Mouse (Mus musculus) cerebral cortex, adult 2 months (tissue): Measurements from ENCODE around the gene Cym.

Experiments used
- WGBS: fragments of 180-500 bp; shearing (Covaris S2); methylation state at CpG from one replicate; pipeline ENCODE4 v1.1.7; 2018; 5-methylcytosine and 5-hydroxymethylcytosine counted together

The Cym gene

DNA sequence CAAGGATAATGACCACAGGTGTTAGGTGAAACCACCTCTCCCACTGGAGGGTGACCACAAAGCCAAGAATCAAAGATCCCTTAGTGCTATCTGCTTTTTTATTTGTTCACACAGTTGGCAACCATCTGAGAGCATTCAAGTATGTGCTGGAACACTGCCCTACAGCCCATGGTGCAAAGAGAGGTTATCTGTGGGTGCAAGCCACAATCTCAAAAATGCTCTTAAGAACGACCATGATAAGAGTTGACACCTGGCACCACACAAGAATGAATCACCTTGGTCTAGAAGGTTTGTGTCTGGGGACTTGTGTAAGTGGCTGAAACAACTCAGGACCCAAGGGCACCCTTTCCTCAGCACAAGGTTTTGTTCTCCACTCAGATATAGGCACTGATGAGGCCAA is 1.7 kb upstream of the Cym start:
- 73% methylated on average over 1 of the region's 1 CpGs for WGBS

DNA sequence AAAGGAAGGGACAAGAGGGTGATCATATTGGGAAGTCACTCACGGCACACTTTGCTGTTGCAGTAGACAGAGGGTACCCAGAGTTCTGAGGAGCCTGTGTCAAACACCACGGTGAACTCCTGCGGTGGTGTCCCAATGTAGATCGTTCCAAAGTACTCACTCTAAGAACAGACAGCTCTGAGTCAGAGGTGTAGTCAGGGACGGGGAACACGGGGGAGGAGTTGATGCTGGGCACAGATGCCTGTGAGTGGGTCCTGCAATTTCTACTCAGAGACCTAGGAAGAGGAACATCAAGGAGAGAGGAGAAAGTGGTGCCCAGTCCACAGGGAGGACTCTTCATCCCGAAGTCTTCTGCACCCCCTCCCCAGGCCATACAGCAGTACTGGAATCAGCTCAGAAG is 3.0 kb downstream of the Cym start:
- WGBS, result 62% methylated on average over 7 of the region's 7 CpGs

DNA sequence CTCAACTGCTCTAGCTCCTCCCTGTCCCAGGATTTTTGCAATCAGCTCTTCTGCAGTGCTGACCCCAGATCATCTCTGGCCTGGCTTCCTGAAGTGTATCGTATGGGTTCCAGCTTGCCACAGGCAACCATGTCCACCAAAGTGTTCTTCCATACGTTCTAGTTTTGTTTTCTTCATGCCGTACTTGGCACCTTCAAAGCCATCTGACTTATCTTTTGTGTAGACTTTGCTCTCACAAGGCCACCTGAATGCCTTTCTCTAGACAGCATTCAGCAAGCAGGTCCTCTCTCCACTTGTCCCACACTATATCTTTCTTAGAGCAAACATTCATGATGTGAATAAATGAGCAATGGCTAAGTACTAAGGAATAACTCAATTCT is 4.4 kb downstream of the Cym start:
- 93% methylated on average over 3 of the region's 3 CpGs for WGBS

- 80% methylated on average over 8 of the region's 8 CpGs for WGBS
Observed at GRCm38 (mm10) chr3:107216400-107217100, 5.0 kb downstream of the Cym start.

GRCm38 (mm10) chr3:107214606-107215005 is 6.9 kb downstream of the Cym start:
- WGBS, result 57% methylated on average over 5 of the region's 5 CpGs

DNA sequence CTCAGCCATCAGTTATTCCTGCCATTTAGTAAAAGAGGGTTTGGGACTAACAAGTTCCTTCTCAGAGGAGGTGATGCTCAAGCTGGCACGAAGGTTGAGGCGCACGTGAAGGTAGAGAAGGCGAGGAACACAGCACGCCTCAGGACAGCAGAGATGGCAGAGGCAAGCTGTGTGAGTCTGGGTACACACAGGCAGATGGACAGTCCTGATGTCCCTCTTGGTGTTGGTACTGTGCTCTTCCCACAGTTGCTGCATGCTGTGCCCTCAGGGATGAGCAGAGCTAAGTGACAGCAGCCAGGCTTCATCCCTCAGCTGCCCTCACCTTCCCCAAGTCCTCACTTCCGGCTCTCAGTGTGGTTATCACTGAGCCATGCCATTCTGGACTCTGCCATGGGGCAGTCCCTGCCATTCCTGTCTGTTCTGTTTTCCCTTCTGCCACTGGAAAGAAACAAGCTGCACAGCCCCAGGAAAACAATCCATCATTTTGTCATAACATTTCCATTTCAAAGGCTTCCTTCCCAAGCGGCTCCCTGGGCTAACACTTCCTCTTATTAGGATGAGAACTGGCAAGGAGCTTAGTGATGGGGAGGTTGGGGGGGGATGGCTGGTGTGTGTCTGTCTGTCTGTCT is 13.8 kb downstream of the Cym start:
- 73% methylated on average over 7 of the region's 7 CpGs for WGBS

GRCm38 (mm10) chr3:107206490-107207150 is 14.9 kb downstream of the Cym start:
- 51% methylated on average over 4 of the region's 4 CpGs for WGBS

- WGBS, result 12% methylated on average over 4 of the region's 4 CpGs
Observed at GRCm38 (mm10) chr3:107205994-107206393, 15.5 kb downstream of the Cym start.

GRCm38 (mm10) chr3:107204413-107204812 is 17.1 kb downstream of the Cym start:
- 79% methylated on average over 3 of the region's 3 CpGs for WGBS

DNA sequence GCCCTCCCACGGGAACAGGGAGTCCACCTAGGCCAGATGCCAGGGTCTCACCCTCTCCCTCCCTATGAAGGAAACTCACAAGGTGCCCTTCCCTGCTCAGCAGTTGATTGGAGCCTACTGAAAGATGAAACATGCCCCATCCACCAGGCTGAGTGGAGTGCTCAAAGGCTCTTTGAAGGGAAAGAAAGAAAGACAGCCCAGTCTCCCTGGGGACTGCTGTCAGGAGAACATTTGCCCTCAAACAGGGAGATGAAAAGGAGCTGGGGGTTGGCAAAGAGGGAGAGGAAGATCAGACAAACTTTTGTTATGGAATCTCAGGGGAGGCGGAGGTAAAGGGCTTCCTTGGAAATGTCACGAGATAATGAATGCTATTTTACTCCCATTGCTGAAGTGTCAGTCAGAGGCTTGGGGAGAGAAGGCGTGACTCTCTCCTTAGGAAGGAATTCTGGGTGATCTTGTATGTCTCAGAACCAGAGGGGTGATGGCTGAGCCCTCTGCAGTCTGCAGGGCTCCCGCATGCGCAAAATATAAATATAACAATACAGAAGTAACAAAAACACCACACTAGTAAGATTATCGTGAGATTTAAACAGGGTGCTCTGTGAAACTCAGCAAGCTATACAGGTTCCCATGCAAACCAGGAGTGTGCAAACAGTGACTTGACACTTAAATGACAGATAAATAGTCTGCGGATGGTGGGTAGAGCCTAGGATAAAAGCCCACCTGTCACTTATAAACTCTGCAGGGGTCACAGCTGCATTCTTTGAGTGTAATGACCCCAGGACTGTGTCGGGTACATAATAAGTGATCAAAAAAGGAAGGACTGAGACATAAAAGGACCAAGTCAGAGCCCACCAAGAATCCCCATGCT is 20.0 kb downstream of the Cym start:
- WGBS, result 66% methylated on average over 9 of the region's 9 CpGs

DNA sequence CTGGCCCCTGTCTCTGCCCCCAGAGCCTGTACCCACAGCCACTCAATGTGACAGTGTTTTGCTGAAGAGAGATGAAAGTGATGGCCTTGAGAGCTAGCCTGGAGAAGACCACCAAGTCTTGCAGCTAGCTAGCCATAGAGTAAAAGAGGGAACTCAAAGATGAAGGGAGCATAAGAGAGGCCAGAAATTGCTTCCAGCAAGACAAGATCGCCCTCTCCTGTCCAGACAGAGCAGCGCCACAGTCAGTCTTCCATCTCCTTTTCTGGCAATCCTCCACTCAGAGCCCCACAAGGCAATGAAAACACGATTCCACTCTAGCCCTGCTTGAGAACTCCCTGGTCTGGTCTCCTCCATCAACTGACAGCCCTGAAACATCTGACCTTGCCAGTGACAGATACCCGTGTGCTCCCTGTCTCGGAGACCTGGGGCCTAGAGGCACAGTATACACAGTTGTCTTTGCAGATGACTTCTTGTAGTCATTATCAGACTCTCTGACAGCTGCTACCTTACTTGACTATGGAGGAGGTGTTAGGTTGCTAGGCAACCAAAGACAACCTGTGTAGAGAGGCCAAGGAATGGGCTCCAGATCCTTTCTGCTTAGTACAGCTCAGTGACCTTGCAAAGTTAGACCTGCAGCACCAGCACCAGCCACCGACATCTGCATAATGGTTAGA is 33.2 kb downstream of the Cym start:
- 32% methylated on average over 6 of the region's 6 CpGs for WGBS

DNA sequence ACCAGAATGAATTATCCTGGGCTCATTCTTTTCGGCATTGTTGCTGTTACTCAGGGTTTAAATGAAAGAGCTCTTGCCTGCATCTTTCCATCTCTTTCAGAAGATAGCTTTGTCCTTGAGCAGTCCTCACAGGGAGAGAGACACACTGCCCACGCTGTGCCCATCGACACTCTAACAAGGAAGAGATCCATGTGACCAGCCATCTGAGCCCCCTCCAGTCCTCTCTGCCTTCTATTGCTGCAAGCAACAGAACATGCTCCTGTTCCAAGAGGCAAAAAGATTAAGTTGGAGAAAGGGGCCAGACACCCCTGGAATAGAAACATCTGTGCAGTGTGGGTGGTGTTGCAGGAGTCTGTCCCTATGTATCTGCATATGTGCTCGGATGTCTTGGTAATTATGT is 34.5 kb downstream of the Cym start:
- WGBS, result 48% methylated on average over 4 of the region's 4 CpGs

DNA sequence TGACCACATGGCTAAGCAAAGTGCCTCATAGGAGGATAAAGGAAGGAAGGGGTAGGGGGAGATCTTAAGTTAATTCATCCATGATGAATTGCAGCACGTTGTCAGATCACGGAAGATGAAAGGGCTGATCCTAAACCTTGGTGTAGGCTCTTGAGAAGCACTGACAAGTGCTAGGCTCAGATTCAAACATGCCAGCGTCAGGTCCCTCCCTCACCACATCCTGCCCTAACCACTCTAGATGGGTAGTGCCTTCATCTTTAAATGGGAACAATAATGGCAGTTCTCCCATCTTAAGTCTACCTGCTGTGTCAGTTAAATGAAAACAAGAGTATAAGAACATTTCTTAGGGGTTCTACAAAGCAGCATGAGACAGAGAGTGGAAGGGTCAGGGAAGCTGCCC is 35.9 kb downstream of the Cym start:
- 88% methylated on average over 3 of the region's 3 CpGs for WGBS

DNA sequence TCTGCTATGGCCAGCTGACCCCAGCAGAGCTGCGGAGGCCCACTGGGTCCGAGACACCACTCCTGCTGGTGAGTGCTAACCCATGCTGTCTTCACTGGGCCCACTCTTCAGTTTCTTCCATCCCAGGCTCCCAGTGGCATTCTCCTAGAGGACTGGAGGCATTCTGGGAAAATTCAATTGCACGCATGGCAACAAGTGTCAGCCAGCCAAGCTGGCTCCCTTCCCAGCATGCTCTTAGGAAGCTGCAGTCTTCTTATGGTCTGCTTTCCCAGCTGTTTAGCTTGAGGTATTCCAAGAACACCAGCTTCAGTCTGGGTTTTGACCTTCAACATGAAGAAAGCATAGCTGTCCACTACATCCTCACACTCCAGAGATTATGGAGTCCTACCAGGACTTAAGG is 38.4 kb downstream of the Cym start:
- 75% methylated on average over 3 of the region's 3 CpGs for WGBS

DNA sequence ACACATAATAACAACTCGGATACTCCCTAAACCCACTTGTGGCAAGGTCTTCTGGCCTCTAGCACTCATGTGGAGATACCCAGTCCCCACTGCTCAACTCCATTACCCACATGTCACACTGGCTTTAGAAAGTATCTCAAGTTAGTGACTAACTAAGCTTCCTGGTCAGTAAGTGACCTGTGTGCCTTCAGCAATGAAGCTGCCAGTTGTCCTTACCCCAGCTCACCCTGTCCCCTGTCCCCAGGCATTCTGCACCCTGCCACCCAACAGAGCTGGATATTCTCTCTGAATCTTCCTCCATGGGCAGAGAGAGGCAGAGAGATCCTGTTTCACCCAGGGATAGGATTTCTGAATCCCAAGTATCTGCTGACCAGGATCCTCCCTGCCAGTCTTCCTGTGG is 38.8 kb downstream of the Cym start, which contains the start of gene Kcna10:
Gene Kcna10 (plus strand): TSS at position 301 of the 400 bp plus-strand sequence.
- 84% methylated on average over 1 of the region's 1 CpGs for WGBS

- 85% methylated on average over 2 of the region's 2 CpGs for WGBS
Observed at GRCm38 (mm10) chr3:107180860-107181259, 40.7 kb downstream of the Cym start.

DNA sequence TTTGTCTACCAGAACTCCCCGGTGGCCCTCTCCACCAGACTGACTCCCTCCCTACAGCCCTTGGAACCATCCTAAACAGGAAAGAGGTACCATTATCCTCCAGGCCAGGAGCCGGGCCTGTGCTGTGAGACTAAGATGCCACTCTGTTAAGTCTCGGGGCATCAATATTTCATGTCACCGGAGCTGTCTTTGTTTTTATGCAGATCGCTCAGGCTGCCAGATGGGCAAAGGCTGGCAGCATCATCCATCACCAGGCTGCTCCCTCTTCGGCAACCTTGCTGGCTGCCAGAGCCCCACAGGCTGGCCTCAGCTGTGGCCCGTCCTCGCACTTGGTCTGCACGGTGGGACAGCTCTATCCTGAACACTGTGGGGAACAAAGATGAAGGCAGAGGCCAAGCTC is 45.0 kb downstream of the Cym start:
- WGBS, result 66% methylated on average over 9 of the region's 9 CpGs

DNA sequence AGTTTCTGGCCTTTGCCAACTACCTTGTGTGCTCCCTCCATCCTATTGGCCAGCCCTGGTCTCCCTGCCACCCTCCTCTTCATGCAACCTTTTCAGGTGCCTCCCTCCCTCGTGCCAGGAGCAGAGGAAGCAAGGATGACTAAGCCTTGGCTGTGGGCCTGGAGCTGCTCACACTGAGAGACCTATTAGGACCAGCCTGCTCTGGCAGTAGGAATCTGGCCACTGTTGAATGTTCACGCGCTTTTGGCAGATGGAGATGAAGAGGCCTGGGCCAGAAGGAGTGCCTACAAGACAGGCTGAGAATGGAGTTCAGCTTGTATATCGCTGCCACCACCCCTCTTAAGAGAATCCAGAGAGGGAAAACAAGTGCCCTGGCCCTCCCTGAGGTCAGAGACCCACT is 46.0 kb downstream of the Cym start:
- 58% methylated on average over 4 of the region's 4 CpGs for WGBS

DNA sequence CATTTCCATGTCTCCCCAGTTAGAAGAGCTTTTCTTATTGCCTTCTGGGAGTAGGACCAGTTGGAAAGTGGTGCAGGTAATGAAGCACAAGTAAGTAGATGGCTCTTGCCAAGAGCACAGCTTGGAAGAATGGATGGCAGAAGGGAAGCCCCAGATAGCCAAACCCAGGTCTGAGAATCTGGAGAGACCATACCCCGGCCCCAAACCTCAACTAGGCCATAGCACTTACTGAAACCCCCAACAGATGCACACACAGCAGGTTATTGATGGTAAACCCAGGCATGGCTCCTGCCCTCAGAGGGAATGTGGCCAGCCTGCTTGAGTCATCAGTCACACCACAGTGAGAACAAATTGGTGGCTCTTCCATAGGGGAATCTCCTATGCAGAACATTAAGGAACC is 49.0 kb downstream of the Cym start:
- 95% methylated on average over 1 of the region's 1 CpGs for WGBS

DNA sequence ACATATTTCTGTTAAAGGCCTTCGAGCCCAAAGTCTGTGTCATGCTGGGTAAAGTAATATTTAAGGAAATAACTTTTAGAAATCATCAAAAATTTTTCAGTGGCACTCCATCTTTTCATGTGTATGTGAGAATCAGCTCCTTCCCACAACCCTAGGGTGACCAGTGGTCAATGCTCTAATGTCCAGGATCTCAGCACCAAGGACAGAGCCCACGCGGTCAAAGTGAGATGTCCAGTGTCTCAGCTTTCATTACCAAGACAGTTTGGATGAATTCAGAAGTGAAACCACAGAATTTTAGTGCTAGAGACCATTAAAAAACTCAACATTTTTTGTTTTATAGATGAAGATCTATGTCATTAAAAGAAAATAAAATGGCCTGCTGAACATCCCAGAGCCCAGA is 49.6 kb downstream of the Cym start:
- 89% methylated on average over 3 of the region's 3 CpGs for WGBS

GRCm38 (mm10) chr3:107169552-107169951 is 52.0 kb downstream of the Cym start:
- 41% methylated on average over 2 of the region's 2 CpGs for WGBS

DNA sequence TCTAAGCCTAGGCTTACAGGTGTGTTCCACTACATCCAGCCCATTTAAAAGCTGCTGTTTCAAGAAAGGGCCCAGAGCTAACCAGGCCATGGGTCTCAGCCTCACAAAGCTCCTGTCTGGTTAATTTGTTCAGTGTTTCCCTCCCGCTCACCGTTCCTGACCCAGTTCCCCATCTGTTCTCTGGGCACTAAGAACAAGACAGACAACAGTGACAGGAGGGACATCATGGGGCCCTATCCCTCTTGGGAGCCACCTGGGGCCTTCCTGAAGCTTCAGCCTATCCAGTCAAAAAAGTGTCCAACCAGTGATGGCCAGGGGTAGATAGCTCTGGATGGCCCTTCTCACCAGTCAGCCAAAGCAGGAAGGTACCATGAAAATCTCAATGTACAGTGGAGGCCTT is 58.8 kb downstream of the Cym start:
- 68% methylated on average over 2 of the region's 2 CpGs for WGBS
